Mouse (Mus musculus): ENCODE measurements around the gene Aoah.

Gene Aoah

GRCm38 (mm10) chr13:21050118-21050517 is 256.2 kb downstream of the Aoah start:
- no peak for DNase-seq (ENCODE audit: low spot score in 2 of 2)

DNA sequence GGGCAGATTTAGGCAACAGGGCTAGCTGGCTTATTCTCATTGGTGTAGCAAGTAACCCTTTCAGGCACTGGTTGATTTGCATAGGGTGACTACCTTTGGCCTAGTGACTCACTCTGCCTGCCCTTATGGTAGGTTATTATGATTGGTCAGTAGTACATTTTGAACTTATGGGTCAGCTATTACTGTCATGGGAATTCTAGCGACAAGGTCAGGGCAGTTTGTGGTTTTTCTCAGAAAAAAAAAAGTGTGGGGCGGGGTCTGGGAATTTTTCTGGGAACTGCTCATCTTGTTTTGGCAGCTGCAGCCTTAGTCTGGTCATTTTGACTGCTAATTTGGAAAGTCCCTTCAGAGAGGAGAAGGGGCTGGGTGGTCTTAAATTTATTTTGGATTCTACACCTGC is 272.1 kb downstream of the Aoah start:
- DNase-seq (ENCODE audit: low spot score in 2 of 2) = no peak

DNA sequence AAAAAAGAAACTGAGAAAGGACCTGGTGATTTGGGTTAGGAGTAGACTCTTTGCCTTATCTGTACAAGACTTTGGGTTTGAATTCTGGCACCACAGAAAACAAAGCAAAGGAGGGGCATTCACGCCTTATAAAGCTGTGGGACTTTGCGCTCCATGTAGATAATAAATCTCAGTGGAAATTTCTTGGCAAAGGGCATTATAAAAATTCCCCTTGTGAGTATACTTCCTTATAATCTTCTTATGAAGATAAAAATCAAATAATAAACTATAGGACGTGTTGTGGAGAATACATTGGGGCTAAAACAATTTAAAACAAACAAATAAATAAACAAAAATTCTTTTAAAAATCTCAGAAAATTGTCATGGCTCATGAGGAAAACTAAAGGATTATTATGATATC is 280.9 kb downstream of the Aoah start, which contains the start of gene Olfr1370:
Gene Olfr1370 (minus strand): TSS at position 101 of the 400 bp plus-strand sequence.
- DNase-seq (ENCODE audit: low spot score in 2 of 2) = no peak

DNA sequence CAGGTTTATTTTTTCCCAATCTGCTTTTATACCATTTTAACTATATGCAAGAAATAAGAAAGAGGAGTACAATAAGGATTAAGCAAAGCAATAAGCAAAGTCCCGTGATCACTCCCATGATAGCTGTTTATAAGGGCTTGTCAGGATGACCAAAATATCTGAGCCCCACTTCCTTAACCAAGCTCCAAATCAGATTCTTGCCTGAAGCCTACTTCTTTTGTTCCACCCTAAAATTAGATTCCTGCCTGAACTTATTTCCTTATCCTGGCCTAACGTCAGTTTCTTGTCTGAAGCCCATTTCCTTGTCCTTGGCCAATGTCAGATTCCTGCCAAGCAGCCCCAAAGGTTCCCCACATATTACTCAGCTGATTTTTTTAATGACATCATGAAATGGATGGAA is 288.8 kb downstream of the Aoah start:
- no peak for DNase-seq (ENCODE audit: low spot score in 2 of 2)

Data from left cerebral cortex, adult 9 months (tissue).